Mouse (Mus musculus): Measurements from ENCODE around the gene Lingo1.

DNA sequence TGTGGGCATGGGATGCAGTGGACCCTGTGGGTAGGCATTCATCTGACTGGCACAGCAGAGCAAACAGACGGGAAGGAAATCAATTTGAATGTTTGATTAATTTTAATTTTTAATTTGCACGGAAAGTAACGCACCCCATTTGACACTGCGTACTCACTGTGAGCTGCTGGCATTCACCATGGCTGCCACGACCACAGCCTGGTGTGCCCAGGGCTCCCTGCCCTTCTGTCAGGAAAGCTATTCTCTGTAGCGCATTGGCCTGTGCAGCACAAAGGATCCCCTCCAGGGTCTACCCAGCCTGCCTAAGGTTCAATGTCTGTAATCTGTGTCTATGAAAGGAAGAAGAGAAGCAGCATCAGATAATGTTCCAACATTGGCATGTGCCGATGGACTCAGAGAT is 6.9 kb upstream of the Lingo1 start:
- no peak for TF ChIP-seq CTCF (IDR thresholded peaks at IDR 0.05)
- TF ChIP-seq EP300 (IDR thresholded peaks at IDR 0.05) = no peak
